Mouse (Mus musculus) urinary bladder, postnatal 14 days (tissue): Measurements from ENCODE around the gene Fam241b.

Experiments
- DNase-seq: peaks from one replicate; pipeline ENCODE4 v3.0.0; 2021; ENCODE audit warnings: low spot score

Gene Fam241b

GRCm38 (mm10) chr10:62143820-62144219, at the start of gene Fam241b:
Fam241b (minus strand) TSS chr10:62143920.
- no peak for DNase-seq

DNA sequence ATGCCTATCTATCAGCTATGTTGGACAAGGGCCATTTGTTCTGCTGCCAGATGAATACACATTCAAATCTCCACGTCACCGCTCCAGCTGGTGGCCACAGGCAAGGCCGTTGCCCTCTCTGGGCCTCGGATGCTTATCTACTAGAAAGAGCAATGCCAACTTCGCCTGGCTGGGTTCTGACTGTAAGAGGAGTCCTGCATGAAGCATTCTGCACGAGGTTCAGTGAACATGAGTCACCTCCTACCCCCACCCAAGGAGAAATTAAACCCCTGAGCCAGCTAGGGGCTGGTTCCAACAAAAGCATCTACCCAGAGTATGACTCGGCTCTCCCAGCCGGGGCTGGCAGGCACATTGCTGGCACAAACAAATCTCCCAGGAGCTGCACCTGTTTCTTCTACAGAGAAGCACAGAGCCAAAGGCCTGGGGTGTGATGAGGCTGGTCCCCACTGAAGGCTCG, 49.0 kb upstream of the Fam241b start:
- DNase-seq: peak; percentile 57

GRCm38 (mm10) chr10:62190821-62191220, 47.1 kb upstream of the Fam241b start:
- no peak for DNase-seq

DNA sequence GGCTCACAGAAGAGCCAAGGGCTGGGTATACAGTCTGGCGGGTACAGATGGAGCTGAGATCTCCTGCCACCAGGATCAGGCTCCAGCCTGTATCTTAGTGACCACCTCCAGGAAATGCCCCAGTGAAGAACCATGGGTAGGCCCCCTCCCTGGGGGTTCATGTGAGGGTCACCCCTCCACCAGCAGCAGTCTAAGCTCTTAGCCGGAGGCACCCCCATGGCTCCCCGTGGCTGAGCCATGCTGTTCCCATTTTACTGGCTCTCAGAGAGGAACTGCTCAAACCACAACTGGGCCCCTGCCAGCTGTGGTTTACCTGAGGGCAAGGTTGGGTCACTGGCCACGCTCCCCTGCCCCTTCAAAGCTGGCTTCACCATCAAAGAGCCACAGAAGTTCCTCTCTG, 46.2 kb upstream of the Fam241b start:
- peak; percentile 57 for DNase-seq

DNA sequence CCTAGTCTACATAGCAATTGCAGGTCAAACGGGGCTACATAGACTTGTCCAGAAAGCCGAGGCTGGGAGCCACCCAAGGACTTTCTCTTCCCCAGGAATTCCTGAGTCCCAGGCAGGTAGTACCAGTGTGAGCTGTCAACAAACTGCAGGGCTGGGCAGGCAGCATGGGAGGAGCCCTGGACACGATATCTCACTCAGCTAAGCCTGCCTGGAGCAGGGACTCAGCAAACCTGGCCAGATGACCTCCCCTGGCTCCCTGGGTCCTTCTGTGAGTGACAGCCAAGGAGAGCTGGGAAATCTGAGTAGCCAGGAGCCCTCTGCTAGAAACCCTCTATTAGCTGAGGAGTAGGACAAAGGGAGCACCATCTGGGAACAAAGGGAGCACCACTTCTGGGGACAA, 45.6 kb upstream of the Fam241b start:
- DNase-seq: no peak

DNA sequence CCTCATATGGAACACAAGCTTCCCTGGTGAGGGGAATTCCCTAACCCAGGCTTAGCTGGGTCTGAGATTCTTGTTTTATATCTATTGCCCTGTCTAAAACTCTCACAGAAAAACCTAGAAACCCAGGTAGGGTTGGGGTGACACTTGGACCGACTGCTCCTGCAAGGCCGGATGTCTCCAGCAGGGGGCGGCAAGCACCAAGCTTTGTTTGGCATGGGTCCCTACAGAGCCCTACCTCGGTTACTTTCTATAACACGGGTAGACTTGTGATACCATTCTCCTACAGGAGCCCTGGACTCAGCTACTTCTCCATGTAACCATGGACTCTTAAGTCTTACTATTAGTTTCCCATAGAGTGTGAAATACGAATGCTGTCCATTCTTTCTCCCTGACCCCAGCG, 43.2 kb upstream of the Fam241b start:
- peak; percentile 86 for DNase-seq

DNA sequence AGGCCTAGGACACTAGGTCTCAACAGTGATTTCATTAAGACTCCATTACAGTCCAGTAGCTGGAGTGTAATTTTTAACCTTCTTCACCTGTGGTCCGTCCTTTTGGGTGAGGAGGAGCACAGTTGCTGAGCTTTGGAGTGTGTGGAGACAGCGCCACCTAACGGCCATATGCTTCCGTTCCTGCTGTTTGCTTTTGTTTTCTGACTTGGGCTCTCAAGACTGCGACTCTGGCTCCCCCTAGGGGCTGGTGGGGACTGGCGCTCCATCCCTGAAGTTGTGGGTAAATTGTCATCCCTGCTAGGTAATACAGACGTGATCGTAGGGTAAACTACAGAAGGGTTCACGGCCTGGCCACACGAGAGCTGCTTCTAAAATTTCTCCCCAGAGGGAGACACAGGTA, 39.3 kb upstream of the Fam241b start:
- peak; percentile 96 for DNase-seq

GRCm38 (mm10) chr10:62182471-62183014, 38.8 kb upstream of the Fam241b start:
- no peak for DNase-seq

DNA sequence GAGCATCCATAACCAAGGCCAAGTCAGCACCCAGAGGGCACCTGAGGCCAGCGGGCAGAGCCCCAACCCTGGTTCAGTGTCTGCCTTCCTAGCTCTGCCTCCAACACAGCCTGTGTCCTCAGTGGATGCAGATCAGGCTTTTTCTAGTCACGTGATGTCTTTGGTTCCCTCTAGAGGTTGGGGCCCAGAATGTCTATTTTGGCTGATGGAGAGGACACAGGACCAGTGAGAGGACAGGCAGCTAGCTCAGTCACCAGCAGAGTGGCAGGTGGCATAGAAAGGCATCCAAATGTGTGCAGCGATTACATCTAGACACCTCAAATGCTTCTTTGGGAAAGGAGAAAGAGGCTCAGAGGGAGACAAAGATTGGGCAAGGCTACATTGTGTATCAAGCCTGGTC, 38.0 kb upstream of the Fam241b start:
- no peak for DNase-seq

GRCm38 (mm10) chr10:62179944-62180343, 36.2 kb upstream of the Fam241b start:
- no peak for DNase-seq

- no peak for DNase-seq
These were observed 31.0 kb upstream of the Fam241b start for GRCm38 (mm10) chr10:62174533-62175313.

GRCm38 (mm10) chr10:62173941-62174448, 30.3 kb upstream of the Fam241b start:
- no peak for DNase-seq

DNA sequence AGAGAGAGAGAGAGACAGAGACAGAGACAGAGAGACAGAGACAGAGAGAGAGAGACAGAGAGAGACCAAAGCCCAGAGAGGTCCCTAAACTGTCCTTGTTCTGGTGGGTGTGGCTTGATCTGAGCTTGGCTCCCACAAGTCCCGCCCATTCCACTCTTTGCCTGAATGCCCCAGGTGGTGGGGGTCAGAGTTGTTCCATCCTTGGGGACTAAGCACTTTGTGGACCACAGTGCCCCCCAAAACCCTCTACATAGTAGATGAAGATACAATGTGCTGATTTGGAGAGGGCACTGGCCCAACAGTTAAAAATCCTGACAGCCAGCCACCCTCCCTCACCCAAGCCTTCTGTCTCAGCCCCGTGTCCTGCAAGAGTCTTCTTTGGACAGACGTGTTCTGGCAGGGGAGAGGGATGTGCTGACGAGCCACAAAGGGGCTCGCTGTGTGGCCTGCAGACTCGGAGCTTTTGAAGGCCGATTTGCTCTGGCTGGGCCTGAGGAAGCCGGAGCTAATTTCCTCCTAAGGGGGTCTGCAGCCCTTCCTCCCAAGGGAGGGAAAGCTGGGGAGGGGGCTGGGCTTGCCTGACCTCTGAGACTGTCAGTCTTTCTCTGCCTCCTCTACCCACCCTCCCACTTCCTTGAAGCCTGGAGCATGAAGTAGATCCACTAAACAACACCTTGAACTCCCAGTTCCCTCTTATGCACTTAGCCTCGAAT, 29.3 kb upstream of the Fam241b start:
- no peak for DNase-seq

DNA sequence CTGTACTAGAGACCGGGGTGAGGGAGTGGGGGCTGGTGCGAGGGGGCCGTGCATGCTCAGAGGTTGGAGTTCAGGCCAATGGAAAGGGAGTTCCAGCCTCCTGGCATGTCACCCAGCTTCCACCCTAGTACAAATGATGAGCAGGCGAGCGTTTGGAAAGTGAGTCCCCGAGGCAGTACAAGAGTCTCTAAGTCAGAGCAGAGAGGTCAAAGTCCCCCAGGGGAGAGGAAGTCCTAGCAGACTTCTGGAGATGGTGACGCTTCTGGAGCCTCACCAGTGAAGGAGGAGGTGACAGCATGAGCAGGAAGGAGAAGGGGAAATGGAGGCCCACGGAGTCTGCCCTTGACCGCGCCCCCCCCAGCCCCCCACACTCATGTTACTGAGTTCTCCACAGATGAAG, 18.7 kb upstream of the Fam241b start:
- no peak for DNase-seq

DNA sequence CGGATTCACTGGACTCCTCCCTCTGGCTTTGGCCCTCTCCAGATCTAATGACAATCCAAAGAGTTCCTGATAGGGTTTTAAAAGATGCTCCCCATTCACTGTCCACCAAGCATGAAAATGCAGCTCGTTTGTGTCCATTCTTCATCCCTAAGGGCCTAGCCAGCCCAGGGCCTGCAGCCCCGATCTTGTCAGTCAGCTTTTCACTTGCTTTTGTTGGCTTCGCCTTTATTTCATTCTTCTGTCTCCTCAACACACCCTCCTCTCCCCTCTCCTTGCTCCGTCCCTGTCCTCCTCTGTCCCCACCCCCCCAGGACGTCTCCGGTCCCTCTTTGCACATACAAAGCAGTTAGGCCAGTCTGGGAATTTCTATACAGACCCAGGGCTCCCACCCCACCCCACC, 6.2 kb upstream of the Fam241b start:
- no peak for DNase-seq

GRCm38 (mm10) chr10:62147466-62148248, 3.9 kb upstream of the Fam241b start:
- no peak for DNase-seq

- no peak for DNase-seq
These were observed 2.2 kb upstream of the Fam241b start for GRCm38 (mm10) chr10:62145957-62146356.

- no peak for DNase-seq
These were observed 5.7 kb downstream of the Fam241b start for GRCm38 (mm10) chr10:62138040-62138439.

DNA sequence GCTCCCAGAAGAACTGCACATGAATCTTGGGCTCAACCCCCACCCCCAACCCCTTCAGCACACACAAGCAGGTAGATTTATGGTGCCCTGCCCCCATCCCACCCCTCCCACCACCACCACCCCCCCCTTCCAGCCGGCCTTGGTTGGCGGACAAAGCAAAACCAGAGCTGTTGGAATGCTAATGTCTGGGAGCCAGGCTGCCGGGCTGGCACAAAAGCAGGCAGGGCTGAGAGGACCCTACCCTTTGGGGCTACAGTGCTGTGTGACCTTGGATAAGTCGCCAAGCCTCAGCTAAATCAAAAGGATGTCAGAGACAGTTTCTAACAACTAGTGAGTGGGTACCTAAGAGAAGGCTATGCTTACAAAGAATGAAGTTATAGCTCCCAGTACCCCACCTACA, 6.6 kb downstream of the Fam241b start:
- no peak for DNase-seq

DNA sequence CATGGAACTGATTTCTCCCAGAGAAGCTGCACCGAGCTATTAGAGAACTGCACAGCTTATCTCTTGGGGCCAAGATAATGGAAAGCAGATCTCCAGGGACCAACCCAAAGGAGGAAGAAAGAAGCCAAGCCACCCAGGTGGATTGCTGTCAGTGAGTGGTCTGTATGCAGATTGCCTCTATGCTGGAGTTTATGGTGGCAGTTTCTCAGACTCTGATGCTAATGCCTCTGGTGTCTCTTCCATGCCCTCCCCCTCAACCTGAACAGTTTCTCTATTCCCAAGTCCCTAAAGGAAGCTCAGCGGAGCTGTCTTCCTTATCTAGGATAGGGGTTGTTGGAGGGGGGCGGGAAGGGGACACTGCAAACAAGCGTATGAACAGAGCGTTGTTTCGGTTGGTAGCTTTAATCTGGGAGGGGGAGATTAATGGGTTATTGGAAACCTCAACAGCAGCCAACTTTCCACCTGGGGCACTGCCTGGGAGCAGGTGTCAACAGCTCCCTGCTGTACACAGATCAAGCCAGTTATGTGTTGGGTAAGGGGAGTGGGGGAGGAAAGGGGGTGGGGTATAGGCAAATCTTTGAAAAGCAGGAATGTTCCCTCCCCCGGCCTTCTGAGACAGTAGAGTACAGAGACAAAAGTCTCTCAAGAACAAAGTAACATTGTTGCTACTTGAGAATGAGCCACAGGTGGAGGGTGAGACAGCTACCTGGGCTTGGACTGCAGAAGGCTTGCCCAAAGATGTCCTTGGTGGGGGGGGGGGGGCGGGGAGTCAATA, 7.8 kb downstream of the Fam241b start:
- DNase-seq: no peak

DNA sequence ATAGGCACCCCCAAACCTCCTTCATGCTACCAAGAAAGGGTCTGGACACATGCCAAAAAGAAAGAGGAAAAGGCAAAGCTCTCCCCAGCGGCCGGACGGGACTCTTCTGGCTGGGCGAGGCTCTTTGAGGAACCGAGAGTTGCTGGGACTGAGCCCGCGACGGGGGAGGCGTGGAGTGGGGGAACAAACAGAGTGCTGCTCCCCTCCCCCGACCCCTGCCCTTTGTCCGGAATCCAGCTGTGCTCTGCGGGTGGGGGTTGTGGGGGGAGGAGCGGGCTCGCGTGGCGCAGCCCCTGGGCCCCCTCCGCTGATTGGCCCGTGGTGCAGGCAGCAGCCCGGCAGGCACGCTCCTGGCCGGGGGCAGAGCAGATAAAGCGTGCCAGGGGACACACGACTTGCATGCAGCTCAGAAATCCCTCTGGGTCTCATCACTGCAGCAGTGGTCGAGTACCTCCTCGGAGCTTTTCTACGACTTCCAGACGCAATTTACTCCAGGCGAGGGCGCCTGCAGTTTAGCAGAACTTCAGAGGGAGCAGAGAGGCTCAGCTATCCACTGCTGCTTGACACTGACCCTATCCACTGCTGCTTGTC, 10.9 kb downstream of the Fam241b start, which contains the start of gene Neurog3:
Gene Neurog3 (plus strand): TSS at position 400 of the 591 bp plus-strand sequence.
- no peak for DNase-seq
